Mouse (Mus musculus) cerebellum, adult 2 months (tissue): ENCODE measurements around the gene Serpinb9c. TPM values are rescaled to one million over a fixed set of nuclear protein-coding genes. Genes with fewer than 3 reads are reported as not detected.
"Not testable (repeated sequence)": the region's sequence is repeated elsewhere in the genome, so short reads cannot be mapped to it uniquely, and the experiment has no call there.

Source experiments
- DNase-seq, 2 experiments: peaks; one replicate each; pipeline ENCODE4 v3.0.0; 2021
- H3K27ac ChIP-seq: fragments of 200-500 bp; 2 replicates; pipeline ENCODE4 v1.5.1; 2012; ENCODE audit warnings: low read length, control low read depth, inconsistent platforms; ENCODE audit not compliant: insufficient read depth
- H3K27me3 ChIP-seq: fragments of 200-500 bp; 2 replicates; pipeline ENCODE4 v1.6.1; 2012; ENCODE audit warnings: inconsistent platforms, mild to moderate bottlenecking, low read length, moderate library complexity; ENCODE audit not compliant: control insufficient read depth, insufficient read depth
- H3K4me1 ChIP-seq: fragments of 200-500 bp; 2 replicates; pipeline ENCODE4 v1.6.1; 2011; ENCODE audit warnings: low read length; ENCODE audit not compliant: control insufficient read depth, insufficient read depth
- H3K4me3 ChIP-seq: fragments of 200-500 bp; replicated peaks from 2 replicates; pipeline ENCODE3; 2011; ENCODE audit warnings: mild to moderate bottlenecking, low read depth, low read length, control low read depth; ENCODE audit not compliant: insufficient read depth
- CTCF ChIP-seq: fragments of 200-500 bp; IDR thresholded peaks from 2 replicates; pipeline ENCODE4 v1.5.1; 2011; ENCODE audit warnings: low read depth, mild to moderate bottlenecking, control low read depth, low read length, moderate library complexity, borderline replicate concordance; ENCODE audit not compliant: insufficient read depth
- POLR2A ChIP-seq: fragments of 200-500 bp; IDR thresholded peaks from 2 replicates; pipeline ENCODE4 v1.6.1; 2011; ENCODE audit warnings: low read length, control low read depth, borderline replicate concordance; ENCODE audit not compliant: insufficient read depth
- WGBS: fragments of 180-500 bp; shearing (Covaris S2); methylation state at CpG from one replicate; pipeline ENCODE4 v1.1.7; 2018; 5-methylcytosine and 5-hydroxymethylcytosine counted together
- polyA plus RNA-seq: library from polyadenylated mRNA; depleted of rRNA; stranded (reverse); fragments of >200 nt; gene quantifications from 2 replicates; pipeline ENCODE4 v1.2.3, GENCODE M21; 2012; rRNA removed

The Serpinb9c gene
- 0.08 and 0.17 TPM in 2 replicates for polyA plus RNA-seq

- Histone ChIP-seq H3K4me3 (no peak within 1 kb of the TSS), H3K27me3 (no peaks in the 10 kb centered on the region), H3K4me1 (no peaks in the 10 kb centered on the region), H3K27ac (no peak within 1 kb of the TSS)
- no peak for DNase-seq
- no peak for TF ChIP-seq CTCF
- no peak for TF ChIP-seq POLR2A
- WGBS = 72% methylated on average over 4 of the region's 4 CpGs
These were observed at the start of gene Serpinb9c for GRCm38 (mm10) chr13:33159642-33160041. Serpinb9c (minus strand) TSS chr13:33159742.

GRCm38 (mm10) chr13:33199740-33200139 lies 40.2 kb upstream of the Serpinb9c start:
- WGBS = 70% methylated on average over 2 of the region's 2 CpGs
- H3K27me3 ChIP-seq = no peaks in the 10 kb centered on the region
- no peak overlapping the region for H3K4me3 ChIP-seq
- no peak overlapping the region for H3K27ac ChIP-seq
- no peaks in the 10 kb centered on the region for H3K4me1 ChIP-seq
- TF ChIP-seq POLR2A = no peak
- TF ChIP-seq CTCF = no peak
- no peak for DNase-seq

- DNase-seq = no peak
- WGBS = 78% methylated on average over 5 of the region's 5 CpGs
- Histone ChIP-seq H3K4me3 (no peak within 1 kb of the TSS), H3K4me1 (no peaks in the 10 kb centered on the region), H3K27ac (no peak within 1 kb of the TSS), H3K27me3 (no peaks in the 10 kb centered on the region)
- TF ChIP-seq CTCF (no peak), POLR2A (no peak)
These were observed 33.1 kb upstream of the Serpinb9c start, which contains the start of gene Serpinb9d for GRCm38 (mm10) chr13:33192659-33193058. Serpinb9d (plus strand) TSS chr13:33192959.

GRCm38 (mm10) chr13:33190486-33190885 lies 30.9 kb upstream of the Serpinb9c start:
- not testable (repeated sequence) for H3K4me3 ChIP-seq, DNase-seq, H3K27ac ChIP-seq, H3K27me3 ChIP-seq, H3K4me1 ChIP-seq
- 89% methylated on average over 1 of the region's 1 CpGs for WGBS

- Histone ChIP-seq H3K27ac (no peak overlapping the region), H3K27me3 (no peaks in the 10 kb centered on the region), H3K4me1 (no peaks in the 10 kb centered on the region), H3K4me3 (no peak overlapping the region)
- TF ChIP-seq CTCF (no peak), POLR2A (no peak)
- 82% methylated on average over 3 of the region's 3 CpGs for WGBS
- no peak for DNase-seq
These were observed 18.1 kb downstream of the Serpinb9c start for GRCm38 (mm10) chr13:33141435-33141834.

GRCm38 (mm10) chr13:33137717-33138116 lies 21.8 kb downstream of the Serpinb9c start:
- WGBS = 62% methylated on average over 2 of the region's 2 CpGs
- Histone ChIP-seq H3K4me1 (no peaks in the 10 kb centered on the region), H3K27me3 (no peaks in the 10 kb centered on the region), H3K4me3 (no peak overlapping the region), H3K27ac (no peak overlapping the region)
- no peak for TF ChIP-seq CTCF
- TF ChIP-seq POLR2A = no peak
- peak in 1 of 2 experiments; percentile 0 for DNase-seq

GRCm38 (mm10) chr13:33113054-33113453 lies 46.5 kb downstream of the Serpinb9c start:
- DNase-seq = no peak
- 66% methylated on average over 3 of the region's 3 CpGs for WGBS
- TF ChIP-seq POLR2A = no peak
- TF ChIP-seq CTCF = no peak
- no peak overlapping the region for H3K4me3 ChIP-seq
- no peaks in the 10 kb centered on the region for H3K4me1 ChIP-seq
- no peaks in the 10 kb centered on the region for H3K27me3 ChIP-seq
- H3K27ac ChIP-seq = no peak overlapping the region

GRCm38 (mm10) chr13:33105626-33106025 lies 53.9 kb downstream of the Serpinb9c start:
- Histone ChIP-seq H3K4me3 (no peak overlapping the region), H3K27me3 (no peaks in the 10 kb centered on the region), H3K4me1 (no peaks in the 10 kb centered on the region), H3K27ac (no peak overlapping the region)
- no peak for DNase-seq
- TF ChIP-seq POLR2A (no peak), CTCF (no peak)

Other genes with a start within 250 kb of the Serpinb9c start
- gene Serpinb6b, start 194.5 kb downstream of the Serpinb9c start, polyA plus RNA-seq = 1.5 and 1.6 TPM in 2 replicates
- gene Serpinb9, start 156.5 kb downstream of the Serpinb9c start, polyA plus RNA-seq = 4.5 and 4.6 TPM in 2 replicates
- gene Serpinb9b, start 132.3 kb downstream of the Serpinb9c start, polyA plus RNA-seq = 0.03 and 0.05 TPM in 2 replicates
- 9.1 and 10.3 TPM in 2 replicates for gene Serpinb1b, start 81.2 kb downstream of the Serpinb9c start, polyA plus RNA-seq
- not detected in 2 replicates for gene Serpinb9d, start 33.2 kb upstream of the Serpinb9c start, polyA plus RNA-seq
- not detected in 2 replicates for gene Serpinb9e, start 89.9 kb upstream of the Serpinb9c start, polyA plus RNA-seq
- not detected in 2 replicates for gene Serpinb9f, start 164.3 kb upstream of the Serpinb9c start, polyA plus RNA-seq
- gene Gm11397, start 236.0 kb upstream of the Serpinb9c start, polyA plus RNA-seq = not detected in 2 replicates